Mouse (Mus musculus): Measurements from ENCODE around the gene Cntn3.

DNA sequence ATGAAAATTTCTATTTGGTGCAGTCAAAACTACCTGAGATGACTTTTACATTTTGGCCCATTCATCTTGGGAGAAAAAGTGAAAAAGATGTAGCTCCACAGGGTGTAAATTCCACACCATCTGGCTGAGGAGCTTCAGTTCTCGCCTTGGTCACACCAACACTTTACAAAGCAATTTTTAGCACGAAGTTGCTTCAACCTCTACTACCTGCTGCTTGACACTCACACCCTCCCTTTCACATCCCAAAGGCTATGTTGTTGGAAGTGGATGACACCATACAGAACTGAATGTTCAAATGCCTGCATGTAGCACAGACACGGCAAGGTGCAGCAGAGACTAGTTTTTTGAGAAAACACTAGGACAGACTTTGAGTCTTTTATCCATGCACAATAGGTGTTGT lies 240.8 kb downstream of the Cntn3 start:
- TF ChIP-seq CTCF (IDR thresholded peaks at IDR 0.05; ENCODE audit: low read depth), result no peak
- TF ChIP-seq EP300 (IDR thresholded peaks at IDR 0.05; ENCODE audit: low read depth), result no peak

Data from liver, embryonic 14.5 days (tissue).